Comparison of ENCODE assay signal across 19 mouse cellular contexts in the genomic region with DNA sequence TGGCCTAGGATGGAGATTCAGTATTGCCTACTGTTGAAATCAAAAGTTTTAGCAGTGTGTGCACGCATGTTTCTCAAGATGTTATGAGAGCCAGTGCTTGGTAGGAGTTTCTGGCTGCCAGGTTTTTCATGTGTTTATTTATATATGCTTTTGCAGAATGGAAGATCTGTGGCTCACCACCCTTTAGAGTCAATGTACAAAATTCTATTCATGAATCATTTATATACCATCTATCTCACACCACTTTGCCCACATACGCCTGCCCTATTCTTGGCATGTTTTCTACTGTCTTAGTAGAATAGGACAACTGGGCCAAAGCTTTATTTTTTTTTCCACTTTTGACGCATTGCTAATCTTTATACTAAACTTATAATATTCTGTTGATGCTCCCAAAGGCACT. TPM values are rescaled to one million over a fixed set of nuclear protein-coding genes. Genes with fewer than 3 reads are reported as not detected.
DNase-seq lines count a peak whose midpoint lies in the region.
"Had no signal": no experiment of that assay in that cellular context is flagged by ENCODE, and none has a peak within 500 bp of the region (broad histone marks: within the 10 kb centered on the region; RNA-seq: fewer than 3 reads in every experiment).

No protein-coding gene starts in this region.

- peak; percentile 0 for DNase-seq in heart, adult 11 months
- DNase-seq in heart, postnatal 25 days (ENCODE audit: low spot score): no peak
- peak; percentile 24 for DNase-seq in right cerebral cortex, postnatal 36 days (ENCODE audit: low spot score in 2 of 2)
- DNase-seq in right cerebral cortex, postnatal 14 days: no peak
- peak; percentile 32 for DNase-seq in NIH3T3 (ENCODE audit: low read depth)
- peak; percentile 70 for DNase-seq in telencephalon, adult 2 months (ENCODE audit: low read depth, low spot score)
- DNase-seq in cerebellum, adult 18-20 months: no peak
- DNase-seq: adrenal gland, postnatal 10 days; adrenal gland, postnatal 36 days; cerebellum, adult 11 months; cerebellum, adult 8-10 months; cerebellum, postnatal 10 days; cerebellum, postnatal 36 days; embryo, embryonic 11 days; gastrocnemius, adult 2 months; gastrocnemius, postnatal 14 days; heart, adult 18-20 months; heart, postnatal 10 days; heart, postnatal 4 days had no signal

- intact Hi-C loops in heart, postnatal 25 days (cut with DNase I): no loop called here

RNA-seq across cellular contexts. Expression of gene Erich3, which starts 44.5 kb away (rescaled TPM):
- total RNA-seq in heart, postnatal 25 days (2021): under 1 TPM; 0.05 to 0.06 TPM

Comparison
In these comparisons a context has a peak if more than half of its experiments do, and no peak if none do; other contexts are left out.
1. DNase-seq: peak in heart, adult 11 months (single experiment), right cerebral cortex, postnatal 36 days (2 of 2), NIH3T3 (single experiment) and telencephalon, adult 2 months (single experiment); none in heart, postnatal 25 days (single experiment), right cerebral cortex, postnatal 14 days (single experiment) and cerebellum, adult 18-20 months (0 of 2).